Mouse (Mus musculus) midbrain, embryonic 15.5 days (tissue): ENCODE results near the gene Pccb. TPM values are rescaled to one million over a fixed set of nuclear protein-coding genes. Genes with fewer than 3 reads are reported as not detected.

Source experiments
- ATAC-seq: fragments of 200-750 bp; cut with Nextera tagmentation; replicated peaks from 2 replicates; pipeline ENCODE4 v1.8.0; 2017; ENCODE audit warnings: moderate TSS enrichment
- H3K27ac ChIP-seq: fragments of 300-500 bp; sonication (generic); 2 replicates; pipeline ENCODE4 v1.5.1; 2015; ENCODE audit warnings: mild to moderate bottlenecking, inconsistent platforms
- H3K27me3 ChIP-seq: fragments of 300-500 bp; sonication (generic); replicated peaks from 2 replicates; pipeline ENCODE4 v1.6.1; 2015; ENCODE audit warnings: inconsistent platforms
- H3K36me3 ChIP-seq: fragments of 300-500 bp; sonication (generic); replicated peaks from 2 replicates; pipeline ENCODE4 v1.6.1; 2015; ENCODE audit warnings: inconsistent platforms
- H3K4me1 ChIP-seq: fragments of 300-500 bp; sonication (generic); 2 replicates; pipeline ENCODE4 v1.6.1; 2015; ENCODE audit warnings: inconsistent platforms
- H3K4me2 ChIP-seq: fragments of 300-500 bp; sonication (generic); 2 replicates; pipeline ENCODE4 v1.6.1; 2015; ENCODE audit warnings: inconsistent platforms, mild to moderate bottlenecking, moderate library complexity
- H3K4me3 ChIP-seq: fragments of 300-500 bp; sonication (generic); 2 replicates; pipeline ENCODE4 v1.5.1; 2015; ENCODE audit warnings: mild to moderate bottlenecking, inconsistent platforms
- H3K9ac ChIP-seq: fragments of 300-500 bp; sonication (generic); 2 replicates; pipeline ENCODE4 v1.6.1; 2015; ENCODE audit warnings: mild to moderate bottlenecking, inconsistent platforms
- H3K9me3 ChIP-seq: fragments of 300-500 bp; sonication (generic); 2 replicates; pipeline ENCODE4 v1.6.1; 2016; ENCODE audit warnings: inconsistent platforms
- WGBS: fragments of 180-500 bp; shearing (Covaris S2); methylation state at CpG from one replicate; pipeline ENCODE4 v1.1.7; 2015; ENCODE audit warnings: mixed read lengths; 5-methylcytosine and 5-hydroxymethylcytosine counted together
- polyA plus RNA-seq: library from polyadenylated mRNA; unstranded; fragments of >200 nt; fragmentation: Nextera tagmentation; extraction: Ambion mirVana; gene quantifications from 2 replicates; pipeline ENCODE4 v1.2.1, GENCODE M21; 2015

Gene Pccb
- polyA plus RNA-seq, 1 experiment from 2014 or later: 27.5 TPM

DNA sequence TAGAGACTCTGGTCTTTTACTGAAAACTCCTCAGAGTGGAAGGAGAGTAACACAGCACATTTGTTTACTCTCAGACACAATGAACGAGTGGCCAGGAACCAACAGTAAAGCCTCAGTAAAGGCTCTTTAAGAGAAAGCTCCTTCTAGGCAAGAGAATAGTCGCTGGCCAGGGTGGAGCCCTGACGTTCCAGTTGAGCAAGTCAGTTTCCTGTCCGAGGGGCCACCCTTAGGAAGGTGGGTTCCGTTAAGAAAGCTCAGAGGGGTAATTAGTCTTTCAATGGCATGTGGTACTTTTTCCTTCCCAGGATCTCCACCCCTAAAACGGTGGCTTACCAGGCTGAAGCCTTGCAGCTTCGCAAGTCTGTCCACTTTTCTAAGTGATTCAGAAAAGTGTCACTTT is 2.7 kb upstream of the Pccb start:
- 53% methylated on average over 7 of the region's 7 CpGs for WGBS
- Histone ChIP-seq H3K4me2 (no peak overlapping the region), H3K27ac (no peak overlapping the region), H3K27me3 (no peaks in the 10 kb centered on the region), H3K4me1 (peaks cover 13% of the 10 kb centered on the region), H3K36me3 (no peaks in the 10 kb centered on the region), H3K9me3 (no peaks in the 10 kb centered on the region), H3K9ac (no peak overlapping the region), H3K4me3 (no peak overlapping the region)
- no peak for ATAC-seq

DNA sequence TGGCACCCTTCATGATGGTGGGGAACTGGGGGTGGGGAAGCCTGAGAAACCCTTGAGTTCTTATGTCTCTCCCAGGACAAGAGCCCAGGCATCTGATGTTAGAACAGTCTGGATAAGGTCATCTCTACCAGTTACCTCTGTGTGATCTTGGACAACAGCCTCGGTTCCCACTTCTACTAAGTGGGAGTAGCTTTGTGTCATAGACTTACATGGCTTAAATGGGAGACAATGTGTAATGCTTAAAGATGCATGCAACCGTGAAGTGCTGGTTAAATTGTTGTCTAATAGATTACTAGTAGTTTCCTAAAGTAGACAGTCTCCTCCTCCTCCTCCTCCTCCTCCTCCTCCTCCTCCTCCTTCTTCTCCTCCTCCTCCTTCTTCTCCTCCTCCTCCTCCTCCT is 2.2 kb upstream of the Pccb start:
- peaks cover 13% of the 10 kb centered on the region for H3K4me1 ChIP-seq
- no peak overlapping the region for H3K4me2 ChIP-seq
- no peak overlapping the region for H3K27ac ChIP-seq
- no peak for ATAC-seq
- H3K27me3 ChIP-seq: no peaks in the 10 kb centered on the region
- H3K9ac ChIP-seq: no peak overlapping the region
- no peaks in the 10 kb centered on the region for H3K9me3 ChIP-seq
- no peak overlapping the region for H3K4me3 ChIP-seq
- WGBS: 86% methylated on average over 2 of the region's 2 CpGs
- no peaks in the 10 kb centered on the region for H3K36me3 ChIP-seq

DNA sequence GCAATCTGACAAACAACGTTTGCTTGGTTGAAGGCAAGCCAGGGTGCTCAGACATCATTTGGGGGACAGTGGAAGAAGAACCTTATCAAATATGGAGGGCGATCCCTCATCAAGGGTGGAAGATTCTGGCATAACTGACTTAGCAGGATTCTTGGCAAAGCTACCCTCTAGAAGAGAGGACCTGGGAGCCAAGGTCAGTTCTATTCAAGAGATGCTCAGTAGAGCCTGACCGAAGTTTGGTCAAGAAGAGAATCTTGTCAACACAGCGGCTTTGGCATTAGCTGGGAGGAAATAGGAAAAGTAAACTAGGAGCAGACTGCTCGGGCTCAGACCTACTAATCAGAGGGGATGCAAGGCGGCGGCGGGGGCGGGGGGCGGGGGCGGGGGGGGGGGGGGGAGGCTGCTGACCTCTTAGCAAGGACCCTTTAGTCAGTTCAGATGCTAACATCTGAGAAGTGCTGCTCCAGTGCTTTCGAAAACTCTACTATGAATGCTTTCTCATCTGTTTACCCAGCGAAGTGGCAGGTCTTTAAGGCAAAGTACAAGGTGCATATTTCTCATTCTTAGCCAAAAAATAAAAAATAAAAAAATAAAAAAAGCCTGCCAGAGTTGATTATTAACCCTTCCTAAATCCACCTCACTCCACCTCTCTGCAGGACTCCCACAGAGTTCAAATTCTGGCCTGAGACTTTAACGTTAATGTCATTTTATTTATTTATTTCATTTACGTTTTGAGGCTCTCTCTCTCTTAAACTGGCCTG is 1.3 kb upstream of the Pccb start:
- Histone ChIP-seq H3K9me3 (no peaks in the 10 kb centered on the region), H3K4me2 (no peak overlapping the region), H3K27me3 (no peaks in the 10 kb centered on the region), H3K9ac (no peak overlapping the region), H3K27ac (no peak overlapping the region), H3K4me3 (no peak overlapping the region), H3K36me3 (no peaks in the 10 kb centered on the region), H3K4me1 (peaks cover 13% of the 10 kb centered on the region)
- no peak for ATAC-seq
- WGBS: 88% methylated on average over 9 of the region's 15 CpGs

DNA sequence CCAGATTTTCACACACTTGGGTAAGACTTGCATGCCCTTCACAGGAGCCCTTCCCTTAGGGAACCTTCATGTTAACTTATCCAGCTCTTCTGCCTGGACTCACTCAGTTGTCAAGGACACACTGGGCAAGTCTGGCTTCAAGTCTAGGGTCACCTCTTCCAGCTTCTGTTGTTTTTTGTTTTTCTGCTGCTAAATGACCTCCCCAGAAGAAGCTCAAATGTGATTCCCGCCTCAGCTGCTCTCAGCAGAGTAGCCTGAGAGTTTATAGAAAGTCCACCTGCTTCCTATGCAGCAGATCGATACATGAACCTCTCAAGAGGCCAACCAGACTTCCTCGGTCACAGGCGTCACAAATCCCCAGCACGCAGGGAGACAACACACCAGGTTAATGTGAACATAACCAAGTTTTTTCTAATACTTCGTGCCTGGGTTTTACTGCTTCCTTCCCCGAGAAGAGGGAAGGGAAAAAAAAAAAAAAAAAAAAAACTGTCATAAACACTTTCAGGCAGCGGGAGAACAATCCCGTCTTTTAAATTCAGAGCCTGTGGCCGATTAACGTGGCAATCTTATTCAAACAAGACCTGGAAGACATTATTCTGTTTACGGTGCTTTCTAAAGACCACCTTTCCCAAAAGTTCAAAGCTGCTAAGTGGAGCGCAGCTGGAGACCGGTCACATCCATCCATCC is 794 bp downstream of the Pccb start:
- 7% methylated on average over 14 of the region's 14 CpGs for WGBS
- H3K9me3 ChIP-seq: no peaks in the 10 kb centered on the region
- peak overlapping the region; percentile 66 for H3K9ac ChIP-seq
- peak overlapping the region; percentile 99 for H3K27ac ChIP-seq
- no peaks in the 10 kb centered on the region for H3K36me3 ChIP-seq
- peak overlapping the region; percentile 64 for H3K4me2 ChIP-seq
- peaks cover 13% of the 10 kb centered on the region for H3K4me1 ChIP-seq
- ATAC-seq: no peak
- no peaks in the 10 kb centered on the region for H3K27me3 ChIP-seq
- peak overlapping the region; percentile 65 for H3K4me3 ChIP-seq

DNA sequence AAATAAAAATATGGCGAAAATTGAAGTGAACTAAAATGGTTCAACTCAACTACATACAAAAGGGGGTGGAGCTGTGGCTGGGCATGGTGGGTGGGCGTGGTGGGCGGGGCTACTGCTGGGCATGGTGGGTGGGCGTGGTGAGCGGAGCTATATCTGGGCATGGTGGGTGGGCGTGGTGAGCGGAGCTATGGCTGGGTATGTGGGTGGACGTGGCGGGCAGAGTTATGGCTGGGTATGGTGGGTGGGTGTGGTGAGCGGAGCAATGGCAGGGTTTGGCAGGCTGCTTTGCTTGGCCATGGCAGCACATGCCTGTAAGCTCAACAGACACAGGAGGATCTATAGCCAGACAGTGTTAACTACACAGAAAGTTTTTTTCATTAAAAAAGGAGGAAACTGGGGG is 15.9 kb downstream of the Pccb start:
- Histone ChIP-seq H3K4me2 (no peak overlapping the region), H3K27ac (no peak overlapping the region), H3K27me3 (no peaks in the 10 kb centered on the region), H3K9me3 (0 out of 2 replicates have a peak, but pooled peaks cover 3% of the 10 kb centered on the region), H3K4me1 (no peaks in the 10 kb centered on the region), H3K4me3 (no peak overlapping the region), H3K36me3 (peaks cover 21% of the 10 kb centered on the region), H3K9ac (no peak overlapping the region)
- 91% methylated on average over 10 of the region's 10 CpGs for WGBS
- no peak for ATAC-seq

DNA sequence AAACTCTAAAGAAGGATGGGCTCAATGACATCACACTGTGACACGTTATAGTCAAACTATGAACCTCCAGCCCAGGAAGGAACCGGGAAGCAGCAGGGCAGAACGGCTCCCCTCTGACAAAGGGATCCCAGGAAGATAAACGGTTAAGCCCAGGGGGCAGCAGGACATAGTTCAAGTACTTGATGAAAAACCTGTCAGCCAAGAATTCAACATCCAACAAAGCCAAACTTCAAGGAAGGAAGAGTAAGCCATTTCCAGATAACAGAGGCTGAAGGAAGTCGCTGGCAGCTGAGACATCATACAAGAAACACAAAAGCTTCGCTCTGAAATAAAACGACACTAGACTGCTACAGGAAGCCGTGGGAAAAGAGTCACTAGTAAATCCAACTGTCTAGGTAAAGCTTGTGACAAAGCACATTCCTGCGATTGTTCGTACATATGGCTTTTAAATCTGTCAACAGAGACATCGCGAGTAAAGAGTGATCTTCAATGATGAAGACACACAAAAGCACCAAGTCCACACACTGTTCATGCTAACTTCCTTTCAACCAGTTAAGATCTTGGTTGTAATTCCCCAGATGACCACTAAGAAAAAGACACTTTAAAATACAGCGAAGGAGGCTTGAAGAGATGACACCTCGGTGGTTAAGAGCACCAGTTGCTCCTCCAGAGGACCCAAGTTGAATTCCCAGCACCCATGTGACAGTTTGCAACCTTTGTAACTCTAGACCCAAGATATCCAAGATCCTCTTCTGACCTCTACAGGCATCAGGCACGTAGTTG is 16.8 kb downstream of the Pccb start:
- Histone ChIP-seq H3K4me3 (no peak overlapping the region), H3K9me3 (0 out of 2 replicates have a peak, but pooled peaks cover 3% of the 10 kb centered on the region), H3K9ac (no peak overlapping the region), H3K27ac (no peak overlapping the region), H3K4me2 (no peak overlapping the region), H3K4me1 (no peaks in the 10 kb centered on the region), H3K27me3 (no peaks in the 10 kb centered on the region), H3K36me3 (peaks cover 13% of the 10 kb centered on the region)
- 83% methylated on average over 15 of the region's 15 CpGs for WGBS
- no peak for ATAC-seq

DNA sequence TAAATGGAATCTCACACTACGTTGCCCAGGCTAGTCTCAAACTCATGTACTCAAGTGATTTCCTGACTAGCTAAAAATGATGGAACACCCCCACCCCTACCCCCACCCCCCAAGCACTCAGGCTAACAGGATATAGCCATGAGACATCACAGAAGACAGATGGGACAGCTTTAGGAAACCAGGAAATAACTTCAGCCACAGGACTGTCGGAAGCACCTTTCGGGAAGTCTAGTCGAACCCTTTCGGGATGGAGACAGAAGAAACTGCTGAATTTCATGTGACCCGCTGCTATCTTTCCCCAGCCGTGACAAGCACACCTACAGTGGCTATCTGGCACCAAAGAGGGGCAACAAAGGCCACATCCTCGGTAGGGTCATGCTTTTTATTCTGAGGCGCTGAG is 19.4 kb downstream of the Pccb start:
- peaks cover 11% of the 10 kb centered on the region; the same call in 1 of the 2 replicates for H3K36me3 ChIP-seq
- no peak overlapping the region for H3K27ac ChIP-seq
- no peaks in the 10 kb centered on the region for H3K4me1 ChIP-seq
- ATAC-seq: no peak
- no peak overlapping the region for H3K4me3 ChIP-seq
- H3K9me3 ChIP-seq: 0 out of 2 replicates have a peak, but pooled peaks cover 3% of the 10 kb centered on the region
- no peak overlapping the region for H3K9ac ChIP-seq
- no peak overlapping the region for H3K4me2 ChIP-seq
- no peaks in the 10 kb centered on the region for H3K27me3 ChIP-seq
- WGBS: 92% methylated on average over 9 of the region's 9 CpGs

DNA sequence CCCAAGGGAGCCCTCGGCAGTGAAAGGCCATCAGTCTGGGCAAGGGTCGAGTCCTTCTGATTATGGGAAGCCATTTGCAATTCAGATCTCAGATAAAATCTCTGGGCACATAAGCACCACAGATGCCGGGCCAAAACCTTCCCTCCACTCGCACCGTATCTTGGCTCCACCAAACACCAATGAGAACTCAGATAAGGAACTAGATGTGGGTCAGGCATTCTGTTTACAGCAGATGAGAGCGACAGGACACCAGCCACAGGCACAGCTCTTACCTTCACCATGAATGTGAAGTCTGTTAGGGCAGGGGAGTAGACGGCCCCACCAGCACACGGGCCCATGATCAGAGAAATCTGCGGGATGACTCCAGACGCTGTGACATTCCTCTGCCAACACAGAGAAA is 22.3 kb downstream of the Pccb start:
- Histone ChIP-seq H3K36me3 (0 out of 2 replicates have a peak, but pooled peaks cover 6% of the 10 kb centered on the region), H3K27me3 (no peaks in the 10 kb centered on the region), H3K27ac (no peak overlapping the region), H3K4me1 (no peaks in the 10 kb centered on the region), H3K4me3 (no peak overlapping the region), H3K9ac (no peak overlapping the region), H3K4me2 (no peak overlapping the region), H3K9me3 (0 out of 2 replicates have a peak, but pooled peaks cover 3% of the 10 kb centered on the region)
- no peak for ATAC-seq
- 71% methylated on average over 10 of the region's 10 CpGs for WGBS

DNA sequence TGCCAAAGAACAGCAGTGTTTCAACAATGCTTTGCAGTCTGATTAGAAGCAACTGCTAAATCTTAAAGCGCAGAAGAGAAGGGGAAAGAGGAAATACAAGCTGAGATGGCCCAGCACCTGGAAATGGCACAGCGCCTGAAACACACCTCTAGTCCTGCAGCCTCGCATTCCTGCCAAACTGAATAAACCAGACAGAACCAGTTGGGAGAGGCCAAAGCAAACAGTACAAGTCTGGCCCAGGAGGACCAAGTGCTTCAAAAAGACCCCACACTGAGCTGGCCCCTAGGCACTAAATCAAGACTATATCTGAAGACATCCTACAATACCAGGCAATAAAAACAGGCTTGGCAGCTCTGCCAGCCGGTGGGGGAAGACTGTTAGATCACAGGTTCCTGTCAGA is 28.8 kb downstream of the Pccb start:
- ATAC-seq: no peak
- no peaks in the 10 kb centered on the region for H3K36me3 ChIP-seq
- no peaks in the 10 kb centered on the region for H3K27me3 ChIP-seq
- no peak overlapping the region for H3K4me3 ChIP-seq
- no peaks in the 10 kb centered on the region for H3K4me1 ChIP-seq
- H3K9me3 ChIP-seq: no peaks in the 10 kb centered on the region
- H3K4me2 ChIP-seq: no peak overlapping the region
- no peak overlapping the region for H3K27ac ChIP-seq
- no peak overlapping the region for H3K9ac ChIP-seq
- 88% methylated on average over 4 of the region's 4 CpGs for WGBS

DNA sequence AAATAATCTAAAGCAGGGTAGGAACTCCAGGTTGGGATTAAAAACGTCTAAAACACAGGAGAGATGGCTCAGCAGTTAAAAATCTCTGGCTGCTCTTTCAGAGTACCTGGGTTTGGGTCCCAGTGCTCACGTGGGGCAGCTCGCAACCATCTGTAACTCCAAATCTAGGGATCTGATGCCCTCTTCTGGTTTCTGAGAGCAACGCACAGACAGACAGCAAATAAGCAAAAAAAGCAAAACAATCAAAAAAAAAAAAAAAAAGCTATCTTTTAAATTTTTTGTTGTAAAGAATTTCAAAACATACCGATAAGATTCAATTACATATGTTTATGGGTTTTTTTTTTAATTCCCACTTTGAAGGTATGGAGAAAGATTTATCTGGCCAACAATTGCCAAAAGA is 31.4 kb downstream of the Pccb start:
- 92% methylated on average over 5 of the region's 5 CpGs for WGBS
- Histone ChIP-seq H3K4me3 (no peak overlapping the region), H3K27me3 (no peaks in the 10 kb centered on the region), H3K9ac (no peak overlapping the region), H3K4me2 (no peak overlapping the region), H3K27ac (no peak overlapping the region), H3K9me3 (no peaks in the 10 kb centered on the region), H3K36me3 (no peaks in the 10 kb centered on the region; the same call in 1 of the 2 replicates), H3K4me1 (no peaks in the 10 kb centered on the region)
- ATAC-seq: no peak

DNA sequence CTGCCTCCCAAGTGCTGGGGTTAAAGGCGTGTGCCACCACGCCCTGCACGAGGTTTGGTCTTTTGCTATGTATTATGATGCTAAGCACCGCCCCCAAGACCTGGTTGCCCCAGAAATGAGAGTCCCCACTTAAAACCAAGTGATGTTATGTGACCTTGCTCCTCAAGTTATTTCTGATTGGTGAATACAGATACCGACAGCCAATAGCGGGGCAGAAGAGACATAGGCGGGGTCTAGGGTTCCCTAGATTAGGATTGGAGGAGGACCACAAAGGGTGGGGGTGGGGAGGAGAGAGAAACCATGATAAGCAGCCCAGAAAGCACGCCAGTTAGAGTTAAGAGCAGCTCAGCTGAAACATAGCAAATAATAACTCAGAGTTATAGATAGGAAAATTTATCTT is 31.9 kb downstream of the Pccb start:
- Histone ChIP-seq H3K4me1 (no peaks in the 10 kb centered on the region), H3K4me3 (no peak overlapping the region), H3K27me3 (no peaks in the 10 kb centered on the region), H3K4me2 (no peak overlapping the region), H3K9me3 (no peaks in the 10 kb centered on the region), H3K9ac (no peak overlapping the region), H3K36me3 (no peaks in the 10 kb centered on the region; the same call in 1 of the 2 replicates), H3K27ac (no peak overlapping the region)
- no peak for ATAC-seq
- WGBS: 97% methylated on average over 8 of the region's 8 CpGs

DNA sequence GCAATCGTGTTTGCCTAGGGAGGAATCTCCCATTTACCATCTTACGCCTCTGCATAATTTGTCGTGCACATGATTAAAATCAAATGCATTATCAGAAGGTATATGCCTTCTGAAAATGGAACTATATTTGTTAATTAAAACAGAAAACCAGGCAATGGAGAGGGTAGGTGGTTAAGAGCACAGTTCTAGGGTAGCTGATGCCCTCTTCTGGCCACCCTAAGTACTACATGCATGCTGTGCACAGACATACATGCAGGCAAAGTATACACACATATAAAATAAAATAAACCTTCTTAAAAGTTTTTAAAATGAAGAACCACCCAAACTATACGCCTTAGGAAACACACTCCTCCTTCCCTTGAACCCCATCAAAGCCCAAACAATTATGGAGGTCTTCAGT is 32.6 kb downstream of the Pccb start:
- Histone ChIP-seq H3K4me3 (no peak overlapping the region), H3K27ac (no peak overlapping the region), H3K4me1 (no peaks in the 10 kb centered on the region), H3K27me3 (no peaks in the 10 kb centered on the region), H3K9me3 (no peaks in the 10 kb centered on the region), H3K9ac (no peak overlapping the region), H3K36me3 (no peaks in the 10 kb centered on the region; the same call in 1 of the 2 replicates), H3K4me2 (no peak overlapping the region)
- 94% methylated on average over 4 of the region's 4 CpGs for WGBS
- ATAC-seq: no peak
